Mouse (Mus musculus) bone marrow macrophage, adult 2 months (primary cell): ENCODE measurements at regions not wholly inside any gene's neighbourhood (a gene's known extent, or its start where the extent isn't known, plus 50 kb on each side); places are given as distances from the start of the nearest gene placed in this dataset.

Experiments
- CTCF ChIP-seq: IDR thresholded peaks from 2 replicates; pipeline ENCODE4 v1.5.1; 2012; ENCODE audit warnings: low read depth, mild to moderate bottlenecking, low read length, moderate library complexity
- POLR2A ChIP-seq: IDR thresholded peaks from 2 replicates; pipeline ENCODE4 v1.6.1; 2012; ENCODE audit warnings: mild to moderate bottlenecking, low read depth, low read length, borderline replicate concordance

DNA sequence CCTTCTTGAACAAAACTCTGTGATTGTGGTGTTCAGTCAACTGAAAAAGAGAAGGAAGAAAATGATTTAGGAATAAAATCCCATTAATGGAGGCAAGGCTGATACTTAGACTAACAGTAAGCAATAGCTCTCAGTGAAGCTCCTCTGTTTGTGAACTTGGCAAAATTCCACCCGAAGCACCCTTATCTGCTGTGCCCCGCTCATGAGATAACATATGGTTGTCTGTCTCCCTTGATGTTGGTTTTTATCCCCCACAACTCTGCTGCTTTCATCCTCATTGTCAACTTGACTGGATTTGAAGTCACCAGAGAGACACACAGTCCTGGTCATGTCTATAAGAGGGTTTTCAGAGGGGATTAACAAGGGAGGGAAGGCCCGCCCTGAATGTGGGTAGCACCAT lies 646.1 kb downstream of the Sox6 start:
- no peak for TF ChIP-seq CTCF
- no peak for TF ChIP-seq POLR2A
